Mouse (Mus musculus) ES-Bruce4 (cell line): ENCODE results near the gene Muc4. TPM values are rescaled to one million over a fixed set of nuclear protein-coding genes. Genes with fewer than 3 reads are reported as not detected.

Experiments
- H3K27ac ChIP-seq: 2 replicates; pipeline ENCODE4 v1.5.1; 2012; ENCODE audit warnings: low read length, inconsistent platforms; ENCODE audit not compliant: insufficient read depth
- H3K27me3 ChIP-seq: 2 replicates; pipeline ENCODE4 v1.6.1; 2012; ENCODE audit warnings: mild to moderate bottlenecking, low read length, inconsistent platforms; ENCODE audit not compliant: control insufficient read depth, poor library complexity, insufficient read depth, severe bottlenecking
- H3K36me3 ChIP-seq: 2 replicates; pipeline ENCODE4 v1.6.1; 2012; ENCODE audit warnings: inconsistent platforms, mild to moderate bottlenecking, low read length, moderate library complexity; ENCODE audit not compliant: control insufficient read depth, poor library complexity, insufficient read depth, severe bottlenecking
- H3K4me1 ChIP-seq: one replicate; pipeline ENCODE4 v1.8.1; 2011; ENCODE audit warnings: low read length; ENCODE audit not compliant: control insufficient read depth, insufficient read depth
- H3K4me3 ChIP-seq: 2 replicates; pipeline ENCODE4 v1.5.1; 2011; ENCODE audit warnings: low read depth, mild to moderate bottlenecking, low read length
- H3K9ac ChIP-seq: 2 replicates; pipeline ENCODE4 v1.6.1; 2012; ENCODE audit warnings: low read depth, mild to moderate bottlenecking, inconsistent platforms; ENCODE audit not compliant: poor library complexity, severe bottlenecking
- H3K9me3 ChIP-seq: replicated peaks from 2 replicates; pipeline ENCODE4 v1.6.1; 2012; ENCODE audit warnings: mild to moderate bottlenecking, low read length, inconsistent platforms; ENCODE audit not compliant: control insufficient read depth, poor library complexity, insufficient read depth, severe bottlenecking
- CTCF ChIP-seq: IDR thresholded peaks from one replicate; pipeline ENCODE4 v1.8.1; 2011; ENCODE audit warnings: low read depth, low read length
- EP300 ChIP-seq: IDR thresholded peaks from 2 replicates; pipeline ENCODE4 v1.6.1; 2011; ENCODE audit warnings: low read depth, low read length; ENCODE audit not compliant: insufficient read depth
- POLR2A ChIP-seq: IDR thresholded peaks from one replicate; pipeline ENCODE4 v1.8.1; 2011; ENCODE audit warnings: low read length; ENCODE audit not compliant: insufficient read depth
- polyA plus RNA-seq: library from polyadenylated mRNA; stranded (reverse); fragments of >200 nt; gene quantifications from 2 replicates; pipeline ENCODE4 v1.2.4, GENCODE M21; 2011; ENCODE audit warnings: low read depth; ENCODE audit not compliant: missing spikeins, insufficient read depth, insufficient read length

Gene Muc4
- polyA plus RNA-seq, 1 experiment: not detected

GRCm38 (mm10) chr16:32812888-32813361, 77.2 kb downstream of the Muc4 start:
- peak overlapping the region; percentile 42 for H3K4me3 ChIP-seq
- no peaks in the 10 kb centered on the region for H3K9me3 ChIP-seq
- peaks cover 10% of the 10 kb centered on the region for H3K4me1 ChIP-seq
- H3K9ac ChIP-seq: no peak overlapping the region
- no peaks in the 10 kb centered on the region for H3K27me3 ChIP-seq
- no peak overlapping the region for H3K27ac ChIP-seq
- no peaks in the 10 kb centered on the region for H3K36me3 ChIP-seq
- TF ChIP-seq CTCF (peak; percentile 81), EP300 (no peak), POLR2A (no peak)

GRCm38 (mm10) chr16:32813362-32813761, 77.7 kb downstream of the Muc4 start:
- H3K4me3 ChIP-seq: peak overlapping the region; percentile 42; the same call in 1 of the 2 replicates
- H3K27ac ChIP-seq: no peak overlapping the region
- no peaks in the 10 kb centered on the region for H3K27me3 ChIP-seq
- peaks cover 9% of the 10 kb centered on the region for H3K4me1 ChIP-seq
- no peaks in the 10 kb centered on the region for H3K9me3 ChIP-seq
- no peaks in the 10 kb centered on the region for H3K36me3 ChIP-seq
- no peak overlapping the region for H3K9ac ChIP-seq
- no peak for TF ChIP-seq POLR2A
- no peak for TF ChIP-seq EP300
- peak; percentile 56 for TF ChIP-seq CTCF

GRCm38 (mm10) chr16:32813771-32814170, 78.1 kb downstream of the Muc4 start:
- Histone ChIP-seq H3K4me1 (peaks cover 8% of the 10 kb centered on the region), H3K4me3 (no peak overlapping the region), H3K27me3 (no peaks in the 10 kb centered on the region), H3K9me3 (no peaks in the 10 kb centered on the region), H3K9ac (no peak overlapping the region), H3K36me3 (no peaks in the 10 kb centered on the region), H3K27ac (no peak overlapping the region)
- TF ChIP-seq CTCF: no peak
- no peak for TF ChIP-seq POLR2A
- no peak for TF ChIP-seq EP300

DNA sequence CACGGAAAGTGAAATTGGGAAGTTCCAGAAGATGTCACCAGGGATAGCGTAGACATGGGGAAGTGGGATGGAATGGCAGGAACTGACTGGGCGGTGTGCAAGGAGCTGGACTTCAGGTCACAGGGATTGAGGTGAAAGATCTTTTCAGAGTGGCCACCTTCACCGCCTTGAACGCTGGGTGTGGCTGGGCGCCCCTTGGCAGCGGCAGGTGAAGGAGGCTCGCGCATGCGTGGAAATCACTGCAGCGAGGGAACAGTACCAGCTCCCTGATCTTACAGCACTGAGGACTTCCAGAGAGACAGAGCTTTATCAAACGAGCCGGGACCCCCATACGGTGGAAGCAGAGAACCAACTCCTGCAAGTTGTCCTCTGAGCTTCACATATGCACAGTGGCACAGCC, 78.9 kb downstream of the Muc4 start:
- H3K27ac ChIP-seq: no peak overlapping the region
- peak overlapping the region; percentile 53 for H3K4me3 ChIP-seq
- H3K9me3 ChIP-seq: no peaks in the 10 kb centered on the region
- TF ChIP-seq POLR2A (no peak), EP300 (0 out of 2 replicates have a peak, but pooled peaks have one; percentile 14)
- no peak overlapping the region for H3K9ac ChIP-seq
- H3K27me3 ChIP-seq: no peaks in the 10 kb centered on the region
- no peaks in the 10 kb centered on the region for H3K36me3 ChIP-seq
- peaks cover 8% of the 10 kb centered on the region for H3K4me1 ChIP-seq

GRCm38 (mm10) chr16:32815160-32815605, 79.5 kb downstream of the Muc4 start:
- TF ChIP-seq EP300 (peak; percentile 80), CTCF (no peak)
- H3K27ac ChIP-seq: no peak overlapping the region
- H3K36me3 ChIP-seq: no peaks in the 10 kb centered on the region
- H3K4me3 ChIP-seq: peak overlapping the region; percentile 53
- no peaks in the 10 kb centered on the region for H3K9me3 ChIP-seq
- H3K9ac ChIP-seq: no peak overlapping the region
- H3K4me1 ChIP-seq: peaks cover 8% of the 10 kb centered on the region
- H3K27me3 ChIP-seq: no peaks in the 10 kb centered on the region

- no peaks in the 10 kb centered on the region for H3K36me3 ChIP-seq
- no peak overlapping the region for H3K4me3 ChIP-seq
- H3K4me1 ChIP-seq: peaks cover 11% of the 10 kb centered on the region
- H3K9me3 ChIP-seq: no peaks in the 10 kb centered on the region
- no peak overlapping the region for H3K27ac ChIP-seq
- no peaks in the 10 kb centered on the region for H3K27me3 ChIP-seq
- TF ChIP-seq EP300 (no peak), POLR2A (no peak), CTCF (no peak)
- H3K9ac ChIP-seq: no peak overlapping the region
These were observed 82.3 kb downstream of the Muc4 start for GRCm38 (mm10) chr16:32818036-32818435.
